Mouse (Mus musculus) gastrocnemius, postnatal 36 days (tissue): Measurements from ENCODE around the gene Hoxc6. TPM values are rescaled to one million over a fixed set of nuclear protein-coding genes. Genes with fewer than 3 reads are reported as not detected.

Source experiments
- DNase-seq, 2 experiments: peaks; one replicate each; pipeline ENCODE4 v3.0.0; 2022
- intact Hi-C: fragments of 180-260 bp; cut with DNase I; formaldehyde crosslinking; loops from one replicate; pipeline ENCODE4 v1.15.1; 2025
- long read RNA-seq, 2 experiments: library from polyadenylated mRNA; stranded (forward); transcript quantifications; one replicate each; pipeline ENCODE4 v2.0.0; 2021
- total RNA-seq, 2 experiments: library from RNA; stranded (reverse); gene quantifications; 2 replicates each; pipeline ENCODE4 v1.2.3; 2021

The Hoxc6 gene
- 1 to 10 TPM; 6.8 to 7.0 TPM for total RNA-seq
- long read RNA-seq, experiment 1, partial matches to known transcripts = 0 of 3 reads
- long read RNA-seq, experiment 1, other reads (novel, unspliced or antisense) = 1 of 3 reads
- long read RNA-seq, experiment 2, partial matches to known transcripts = 0 of 1 reads
- long read RNA-seq, experiment 2, other reads (novel, unspliced or antisense) = 0 of 1 reads

DNA sequence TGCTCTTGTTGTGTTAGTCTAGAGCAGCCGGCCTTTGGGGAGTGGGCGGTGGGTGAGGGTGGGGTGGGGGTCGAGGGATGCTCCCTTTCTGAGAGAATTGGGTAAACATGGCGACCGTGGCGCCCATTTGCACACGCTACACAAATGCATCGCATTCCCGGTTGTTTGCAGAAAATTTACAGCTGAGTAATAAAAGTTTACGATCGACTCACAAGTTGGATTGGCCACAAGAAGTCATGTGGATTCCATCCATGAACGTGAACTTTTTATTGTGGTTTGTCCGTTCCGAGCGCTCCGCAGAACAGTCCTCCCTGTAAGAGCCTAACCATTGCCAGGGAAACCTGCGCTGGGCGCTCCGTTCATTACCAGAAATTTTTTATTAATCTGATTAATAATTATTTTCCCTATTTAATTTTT lies at the start of gene Hoxc6:
Hoxc6 (plus strand) TSS at position 319 of the 417 bp plus-strand sequence.
- no peak for DNase-seq
- intact Hi-C loops = no loop called here

- DNase-seq = no peak
- intact Hi-C loops = no loop called here
These were observed 49.2 kb upstream of the Hoxc6 start for GRCm38 (mm10) chr15:102948842-102949241.

- intact Hi-C loops = no loop called here
- DNase-seq = no peak
These were observed 48.4 kb upstream of the Hoxc6 start for GRCm38 (mm10) chr15:102949696-102950095.

- intact Hi-C loops = no loop called here
These were observed 47.2 kb upstream of the Hoxc6 start for GRCm38 (mm10) chr15:102950877-102951276.

GRCm38 (mm10) chr15:102953561-102953960 lies 44.5 kb upstream of the Hoxc6 start:
- peak in 1 of 2 experiments; percentile 27 for DNase-seq
- intact Hi-C loops = no loop called here

More at GRCm38 (mm10) chr15:102950877-102951276, 47.2 kb upstream of the Hoxc6 start:
- no peak for DNase-seq

DNA sequence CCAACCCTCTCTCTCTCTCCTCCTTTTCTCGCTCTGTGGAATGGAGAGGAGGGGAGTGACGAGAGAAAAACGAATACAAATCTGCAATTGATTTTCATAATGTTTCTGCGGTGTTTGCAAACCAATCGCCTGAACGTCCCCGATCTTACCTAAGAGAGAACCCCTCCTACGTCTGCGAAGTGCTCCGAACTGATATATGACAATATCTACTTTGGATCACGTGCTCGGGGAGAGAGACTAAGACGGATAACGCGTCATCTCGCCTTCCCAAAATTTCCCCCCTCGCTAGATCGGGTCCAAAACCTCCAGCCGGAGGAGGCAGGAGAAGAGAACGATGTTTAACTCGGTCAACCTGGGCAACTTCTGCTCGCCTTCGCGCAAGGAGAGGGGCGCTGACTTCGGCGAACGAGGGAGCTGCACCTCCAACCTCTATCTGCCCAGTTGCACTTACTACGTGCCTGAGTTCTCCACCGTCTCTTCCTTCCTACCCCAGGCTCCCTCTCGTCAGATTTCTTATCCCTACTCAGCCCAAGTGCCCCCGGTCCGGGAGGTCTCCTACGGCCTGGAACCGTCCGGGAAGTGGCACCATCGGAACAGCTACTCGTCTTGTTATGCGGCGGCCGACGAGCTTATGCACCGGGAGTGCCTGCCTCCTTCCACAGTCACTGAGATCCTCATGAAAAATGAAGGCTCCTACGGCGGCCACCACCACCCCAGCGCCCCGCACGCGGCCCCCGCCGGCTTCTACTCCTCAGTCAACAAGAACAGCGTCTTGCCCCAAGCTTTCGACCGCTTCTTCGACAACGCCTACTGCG lies 43.7 kb upstream of the Hoxc6 start, which contains the start of gene Hoxc11:
Hoxc11 (plus strand) TSS at position 236 of the 815 bp plus-strand sequence.
- intact Hi-C loops = no loop called here
- DNase-seq = peak in 1 of 2 experiments; percentile 70

DNA sequence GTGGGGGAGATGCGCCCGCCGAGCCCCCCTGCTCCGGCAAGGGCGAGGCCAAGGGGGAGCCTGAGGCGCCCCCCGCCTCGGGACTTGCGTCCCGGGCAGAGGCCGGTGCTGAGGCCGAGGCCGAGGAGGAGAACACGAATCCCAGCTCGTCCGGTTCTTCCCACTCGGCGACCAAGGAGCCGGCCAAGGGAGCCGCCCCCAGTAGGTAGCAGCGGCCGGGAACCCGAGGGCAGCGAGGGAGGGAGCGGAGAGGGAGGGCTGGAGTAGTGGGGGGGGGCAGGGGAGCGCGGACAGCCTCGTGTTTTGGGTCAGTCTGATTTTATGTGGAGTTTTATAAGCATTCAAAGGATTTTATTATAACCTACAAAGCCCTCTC lies 43.1 kb upstream of the Hoxc6 start:
- DNase-seq = no peak
- intact Hi-C loops = no loop called here

- intact Hi-C loops = no loop called here
- peak in 1 of 2 experiments; percentile 63 for DNase-seq
These were observed 42.0 kb upstream of the Hoxc6 start for GRCm38 (mm10) chr15:102955833-102956640.

DNA sequence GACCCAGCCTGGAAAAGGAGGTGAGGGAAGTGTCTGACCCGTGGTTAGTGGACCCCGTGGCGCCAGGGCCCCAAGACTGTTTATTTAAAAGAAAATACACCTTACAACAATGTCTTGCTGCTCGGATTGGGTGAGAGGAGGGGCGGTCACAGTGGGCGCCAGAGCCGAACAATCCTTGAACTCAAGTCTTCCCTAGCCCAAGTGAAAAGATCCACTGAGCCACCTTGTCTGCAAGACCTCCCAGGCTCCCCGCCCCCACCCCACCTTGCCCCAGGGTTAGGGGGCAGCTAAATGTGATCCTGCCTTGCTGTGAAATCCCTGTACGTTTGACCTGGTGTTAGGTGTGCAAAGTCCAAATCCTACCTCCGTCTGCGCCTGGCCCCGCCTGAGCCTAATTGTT lies 41.2 kb upstream of the Hoxc6 start:
- peak in 1 of 2 experiments; percentile 23 for DNase-seq
- intact Hi-C loops = no loop called here

- intact Hi-C loops = no loop called here
- peak in 1 of 2 experiments; percentile 43 for DNase-seq
These were observed 38.3 kb upstream of the Hoxc6 start for GRCm38 (mm10) chr15:102959663-102960191.

DNA sequence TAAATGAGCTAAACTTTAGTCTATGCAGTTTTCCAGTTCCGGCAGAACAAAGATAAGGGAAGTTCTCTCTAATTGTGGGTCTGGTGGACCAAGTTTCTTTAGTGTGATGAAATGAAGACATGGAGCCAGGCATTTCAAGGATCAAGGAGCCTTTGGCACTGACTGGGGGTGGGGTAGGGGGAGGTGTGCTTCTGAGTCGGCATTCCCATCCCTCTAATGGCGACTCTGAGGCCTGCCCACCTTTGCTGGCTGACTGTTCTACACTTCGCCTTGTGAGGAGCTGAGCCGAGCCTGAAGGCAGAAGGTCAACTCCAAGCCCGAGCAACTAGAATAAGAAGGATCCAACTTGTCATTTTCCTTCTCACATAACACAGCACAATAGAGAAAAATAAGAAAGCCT lies 36.3 kb upstream of the Hoxc6 start:
- DNase-seq = peak in 1 of 2 experiments; percentile 51
- intact Hi-C loops = loop anchor here (2.0 kb wide), 1 partner anchor 15 kb away; the partner anchor contains the start of gene Hoxc9

- DNase-seq = peak in 1 of 2 experiments; percentile 56
- intact Hi-C loops = loop anchor here (2.0 kb wide), 1 partner anchor 14 kb away; the partner anchor contains the start of gene Hoxc9
These were observed 35.6 kb upstream of the Hoxc6 start for GRCm38 (mm10) chr15:102962492-102962891.

- intact Hi-C loops = loop anchor here (2.0 kb wide), 1 partner anchor 14 kb away; the partner anchor contains the start of gene Hoxc9
- DNase-seq = peak in 1 of 2 experiments; percentile 50
These were observed 34.8 kb upstream of the Hoxc6 start for GRCm38 (mm10) chr15:102963259-102963658.

GRCm38 (mm10) chr15:102963671-102964640 lies 34.1 kb upstream of the Hoxc6 start:
- peak; percentile 70 to 74 for DNase-seq
- intact Hi-C loops = loop anchor here (2.0 kb wide), 2 partner anchors 13 to 343 kb away; partner anchors contain the start of gene Hoxc9

DNA sequence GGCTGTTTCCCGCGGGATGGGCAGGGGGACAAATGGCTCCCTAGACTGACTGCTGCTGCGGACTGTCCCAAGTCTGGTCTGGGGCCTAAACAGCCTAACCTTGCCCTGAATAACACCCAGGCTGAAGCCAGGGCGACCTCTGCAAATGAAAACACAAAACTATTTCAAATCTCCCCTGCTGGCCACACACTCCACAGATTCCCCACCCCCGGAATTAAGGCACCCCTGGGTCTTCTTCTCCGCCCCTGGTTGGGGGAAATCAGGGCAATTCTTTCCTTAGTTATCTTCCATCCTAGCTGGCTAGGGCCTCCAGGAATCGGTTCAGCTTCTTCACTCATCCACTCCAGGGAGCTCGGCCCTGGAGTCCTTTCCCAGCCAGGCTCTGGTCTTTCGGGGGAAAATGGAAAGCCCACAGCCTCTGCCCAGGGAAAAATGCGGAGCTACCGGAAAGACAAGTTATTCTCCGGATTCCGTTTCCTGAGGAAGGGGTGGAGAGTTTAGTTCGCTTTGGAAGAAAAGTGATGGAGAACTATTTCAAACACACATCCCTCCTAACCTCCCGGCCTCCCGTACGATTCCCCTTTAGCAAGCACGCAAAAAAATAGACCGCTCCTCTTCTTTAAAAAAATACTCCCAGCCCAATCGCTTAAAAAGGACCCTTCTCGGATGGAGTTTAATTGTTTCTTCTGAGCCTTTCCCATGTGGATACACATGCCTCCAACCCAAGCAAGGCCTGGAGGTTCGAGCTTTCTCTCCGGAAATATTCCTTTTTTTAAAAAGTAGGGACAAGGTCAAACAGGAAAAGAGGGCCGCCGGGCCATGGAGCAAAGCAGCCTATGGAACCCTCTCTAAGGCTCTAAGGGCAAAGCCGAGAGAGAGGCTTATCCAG lies 32.8 kb upstream of the Hoxc6 start:
- intact Hi-C loops = loop anchor here (2.0 to 5.0 kb wide), 2 partner anchors 217 to 342 kb away; no protein-coding TSS in a partner anchor
- peak in 1 of 2 experiments; percentile 56 for DNase-seq

- DNase-seq = peak; percentile 91 to 96
- intact Hi-C loops = loop anchor here (2.0 to 5.0 kb wide), 2 partner anchors 216 to 341 kb away; no protein-coding TSS in a partner anchor
These were observed 31.9 kb upstream of the Hoxc6 start for GRCm38 (mm10) chr15:102965892-102966775.
